Mouse (Mus musculus): ENCODE measurements around the gene Gm128.

The Gm128 gene

GRCm38 (mm10) chr3:95194721-95195135, 46.7 kb downstream of the Gm128 start:
- in situ Hi-C loops (cut with MboI): no loop called here
